Mouse (Mus musculus) E14TG2a.4 (cell line): ENCODE data around the gene Spem2.

Experiments
- CTCF ChIP-seq: conservative IDR thresholded peaks from 2 replicates; pipeline ENCODE4 v1.5.1; 2014; ENCODE audit warnings: low read length
- NANOG ChIP-seq: IDR thresholded peaks from 2 replicates; pipeline ENCODE4 v1.6.1; 2014; ENCODE audit warnings: borderline replicate concordance, low read length, mixed read lengths
- POU5F1 ChIP-seq: IDR thresholded peaks from 2 replicates; pipeline ENCODE4 v1.6.1; 2014; ENCODE audit warnings: low read length, borderline replicate concordance

DNA sequence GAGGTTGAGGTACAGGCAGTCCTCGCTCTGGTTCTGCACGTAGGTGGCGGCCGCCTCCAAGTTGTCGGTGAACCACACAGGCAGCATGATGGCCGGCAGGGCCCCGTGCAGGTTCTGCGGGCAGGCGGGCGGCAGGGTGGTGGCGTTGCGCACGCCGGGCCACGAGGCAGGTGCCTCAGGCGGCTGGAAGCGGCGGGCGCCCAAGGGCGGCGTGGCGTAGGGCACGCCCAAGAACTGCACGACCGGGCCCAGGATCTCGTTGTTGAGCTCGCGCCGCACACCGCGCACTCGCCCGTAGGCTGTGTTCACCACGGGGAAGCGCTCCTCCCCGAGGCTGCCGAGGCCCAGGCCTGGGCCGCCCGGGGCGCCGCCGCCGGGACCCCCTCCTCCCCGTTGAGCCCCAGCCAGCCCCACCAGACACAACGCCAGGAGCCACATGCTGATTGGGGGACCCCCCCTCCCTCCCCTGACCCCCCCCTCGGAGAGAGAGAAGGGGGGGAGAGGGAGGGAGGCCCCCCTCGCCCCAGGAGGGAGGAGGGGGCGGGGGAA is 15.8 kb upstream of the Spem2 start:
- no peak for TF ChIP-seq CTCF
- no peak for TF ChIP-seq NANOG
- TF ChIP-seq POU5F1 = no peak
